Mouse (Mus musculus) lung, postnatal 36 days (tissue): ENCODE measurements at regions not wholly inside any gene's neighbourhood (a gene's known extent, or its start where the extent isn't known, plus 50 kb on each side); places are given as distances from the start of the nearest gene placed in this dataset.
A peak's percentile ranks its signal among the peaks of the same experiment; 100 is the strongest.

Source experiments
- DNase-seq: peaks from one replicate; pipeline ENCODE4 v3.0.0; 2022; ENCODE audit warnings: mixed read lengths

DNA sequence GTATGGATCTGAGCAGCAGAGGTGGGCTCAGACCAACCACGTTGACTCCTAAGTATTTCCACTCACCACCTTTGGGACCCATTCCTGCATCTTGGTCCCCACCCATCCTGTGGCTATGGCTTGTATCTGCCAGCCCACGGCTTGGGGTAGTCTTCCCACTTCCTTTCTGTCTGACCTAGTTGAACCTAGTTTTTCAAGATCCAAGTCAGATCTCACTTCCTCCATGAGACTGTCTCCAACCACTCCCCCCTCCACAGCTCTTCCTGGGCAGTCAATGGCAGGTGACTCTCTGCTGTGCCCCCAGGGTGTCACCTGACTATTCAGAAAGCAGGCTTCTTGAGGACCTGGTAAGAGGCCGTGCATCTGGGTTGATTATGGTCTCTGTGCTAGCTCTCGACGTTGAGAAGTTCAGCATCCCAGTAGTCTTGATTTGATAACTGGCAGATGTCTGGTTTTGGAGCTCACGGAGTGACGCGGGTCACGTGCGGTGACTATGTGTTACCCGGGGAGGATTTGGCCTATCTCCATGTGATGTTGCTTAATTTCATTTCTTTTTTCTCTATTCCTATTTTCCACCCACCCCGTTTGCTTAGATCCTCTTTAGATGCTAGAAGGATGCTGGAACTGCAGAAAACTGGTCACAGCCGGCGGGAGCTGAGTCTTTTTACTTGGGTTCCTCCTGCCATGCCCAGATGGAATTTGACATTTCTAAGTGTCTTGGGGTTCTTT is 147.5 kb upstream of the Mrps10 start:
- DNase-seq = peak; percentile 43

DNA sequence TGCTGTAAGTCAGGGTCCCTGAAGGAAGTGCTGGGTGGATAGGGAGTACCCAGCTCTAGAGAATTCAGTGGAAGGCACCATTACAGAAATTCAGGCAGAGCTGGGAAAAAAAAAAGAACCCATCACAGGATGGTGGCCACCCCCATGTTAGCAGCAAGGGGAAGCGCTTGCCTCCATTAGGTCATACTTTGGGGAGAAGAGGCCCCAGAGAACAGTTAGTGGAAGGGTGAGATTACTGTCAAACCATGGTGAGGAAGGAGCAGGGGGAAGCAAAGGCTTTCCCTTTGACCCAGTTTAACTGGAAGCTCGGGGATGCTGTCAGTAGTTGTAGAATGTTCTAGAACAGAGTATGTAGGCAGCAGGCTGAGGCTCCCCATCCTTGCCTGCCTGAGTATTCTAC is 148.8 kb upstream of the Mrps10 start:
- DNase-seq = peak; percentile 33

DNA sequence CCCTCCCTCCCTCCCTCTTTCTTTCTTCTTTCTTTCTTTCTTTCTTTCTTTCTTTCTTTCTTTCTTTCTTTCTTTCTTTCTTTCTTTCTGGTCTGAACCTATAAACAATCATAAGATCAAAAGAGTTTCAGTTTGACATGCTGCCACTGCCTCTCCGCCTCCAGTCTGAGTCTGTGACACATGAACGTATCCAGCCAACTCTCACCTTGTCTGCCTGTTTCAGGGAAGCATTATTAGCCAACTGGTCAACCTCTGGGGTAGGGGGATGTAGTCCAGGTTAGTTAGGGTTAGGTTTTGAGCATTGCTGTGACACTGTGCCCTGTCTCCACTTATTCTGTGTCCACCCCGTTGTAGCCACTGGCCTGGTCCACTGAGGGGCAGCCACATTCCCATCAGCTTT is 152.2 kb upstream of the Mrps10 start:
- no peak for DNase-seq

DNA sequence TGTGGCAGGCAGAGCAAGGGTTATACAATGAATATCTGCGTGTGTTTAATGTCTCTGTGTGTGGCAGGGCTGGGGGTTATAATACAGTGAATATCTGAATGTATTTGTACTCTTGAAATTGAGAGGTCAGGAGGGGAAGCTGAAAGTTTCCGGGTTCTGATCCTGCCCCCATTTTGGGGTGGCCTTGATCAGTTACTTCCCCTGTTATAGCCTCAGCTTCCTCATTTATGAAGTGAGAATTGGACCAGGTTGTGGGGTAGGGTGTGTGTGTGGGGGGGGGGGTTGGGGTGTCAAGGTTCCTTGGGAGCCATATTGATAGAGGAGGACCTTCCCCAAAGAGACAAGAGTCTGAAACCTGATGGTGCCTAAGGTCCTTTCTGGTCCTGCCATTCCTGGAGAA is 152.8 kb upstream of the Mrps10 start:
- peak; percentile 30 for DNase-seq

DNA sequence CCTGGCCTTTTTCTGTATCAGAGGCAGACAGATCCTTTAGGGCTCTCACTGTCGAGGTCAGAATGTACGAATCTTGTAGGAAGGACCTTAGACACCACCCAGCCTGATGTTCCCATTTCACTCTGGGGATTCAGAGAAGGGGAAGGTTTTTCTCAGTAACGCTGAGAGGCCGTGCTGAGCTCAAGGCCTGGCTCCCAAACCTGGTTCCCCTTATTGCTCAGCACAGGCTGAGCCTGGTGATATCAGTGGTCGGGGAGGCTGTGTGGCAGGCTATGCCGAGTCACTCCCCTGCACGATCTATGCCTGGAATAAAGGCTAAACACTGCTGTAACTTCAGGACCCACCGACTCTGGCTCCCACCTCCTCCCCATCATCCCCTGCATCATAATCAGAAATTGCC is 154.6 kb upstream of the Mrps10 start:
- DNase-seq = peak; percentile 52

DNA sequence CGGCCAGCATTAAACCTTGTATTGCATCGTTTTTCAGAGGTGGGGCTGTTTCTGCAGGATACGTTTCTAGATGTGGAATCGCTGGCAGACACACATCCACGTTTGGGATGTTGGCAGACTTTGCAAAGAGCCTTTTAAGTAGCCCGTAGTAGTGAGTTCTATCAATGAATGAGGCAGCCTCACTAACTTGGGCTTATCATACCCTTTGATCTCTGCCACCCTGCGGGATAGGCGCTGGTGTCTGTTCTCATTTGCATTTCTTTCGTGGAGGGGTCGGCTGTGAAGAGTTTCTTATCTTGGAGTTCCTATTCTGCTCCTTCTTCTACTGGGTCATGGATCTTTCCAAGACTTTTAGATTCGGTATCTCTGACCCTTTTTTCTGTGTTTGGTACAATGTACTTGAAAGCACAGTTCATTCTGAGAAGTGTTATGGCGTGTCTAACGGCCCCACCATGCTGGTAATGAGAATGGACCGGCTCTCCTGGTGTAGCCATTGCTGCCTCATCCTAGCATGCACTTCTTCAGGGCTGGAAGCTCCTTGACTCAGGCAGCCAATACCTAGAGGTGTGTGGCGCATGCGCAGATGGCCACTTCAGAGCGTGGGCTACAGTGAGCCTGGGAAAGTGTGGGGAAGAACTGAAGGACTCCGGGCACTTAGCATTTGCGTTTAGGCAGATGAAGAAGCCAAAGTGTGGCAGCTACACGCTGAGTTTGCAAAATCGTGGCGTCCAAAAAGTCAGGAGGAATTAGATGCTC is 158.1 kb upstream of the Mrps10 start:
- DNase-seq = no peak

DNA sequence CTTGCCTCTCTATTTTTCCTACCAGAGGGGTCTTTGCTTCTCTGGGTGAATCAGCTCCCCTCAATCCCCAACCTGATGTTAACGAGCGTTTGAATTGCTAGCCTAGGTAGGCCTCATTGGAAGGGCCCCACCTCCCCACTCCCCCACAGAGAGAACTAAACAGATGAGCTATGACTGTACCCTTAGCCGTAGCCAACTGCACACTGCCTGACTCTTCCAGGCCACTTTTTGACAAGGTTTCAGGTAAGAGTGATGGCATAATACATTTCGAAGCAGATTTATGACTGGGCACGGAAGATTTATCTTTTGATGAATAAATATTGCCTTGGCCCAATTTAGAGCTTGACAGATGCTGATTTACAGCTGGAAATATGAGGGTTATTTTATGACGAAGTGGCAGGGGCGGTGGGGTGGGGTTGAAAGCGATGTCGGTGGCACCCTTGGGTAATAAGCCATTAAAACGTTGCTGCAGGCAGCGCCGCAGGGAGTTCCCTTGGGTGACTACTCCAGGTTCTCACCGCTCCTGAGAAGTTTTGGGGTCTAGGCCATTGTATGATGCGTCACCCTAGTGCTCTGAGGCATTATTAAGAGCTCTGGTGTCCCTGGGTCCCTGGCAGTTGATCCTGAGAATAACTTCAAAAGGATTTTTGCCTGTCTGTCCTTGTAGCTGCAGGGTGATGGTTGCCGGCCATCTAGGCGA is 159.7 kb upstream of the Mrps10 start:
- DNase-seq = no peak

DNA sequence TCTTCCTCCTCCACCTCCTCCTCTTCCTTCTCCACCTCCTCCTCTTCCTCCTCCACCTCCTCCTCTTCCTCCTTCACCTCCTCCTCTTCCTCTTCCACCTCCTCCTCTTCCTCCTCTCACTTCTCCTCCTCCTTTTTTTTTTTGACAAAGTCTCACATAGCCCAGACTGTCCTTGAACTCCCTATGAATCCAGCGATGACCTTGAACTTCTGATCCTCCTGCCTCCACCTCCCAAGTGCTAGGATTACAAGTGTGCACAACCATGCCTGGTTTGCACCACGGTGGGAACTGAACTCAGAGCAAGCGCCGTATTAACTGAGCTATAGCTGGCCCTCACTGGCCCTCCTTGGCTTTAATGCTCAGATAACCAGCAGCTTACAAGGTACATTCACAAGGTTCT is 161.2 kb upstream of the Mrps10 start:
- no peak for DNase-seq

DNA sequence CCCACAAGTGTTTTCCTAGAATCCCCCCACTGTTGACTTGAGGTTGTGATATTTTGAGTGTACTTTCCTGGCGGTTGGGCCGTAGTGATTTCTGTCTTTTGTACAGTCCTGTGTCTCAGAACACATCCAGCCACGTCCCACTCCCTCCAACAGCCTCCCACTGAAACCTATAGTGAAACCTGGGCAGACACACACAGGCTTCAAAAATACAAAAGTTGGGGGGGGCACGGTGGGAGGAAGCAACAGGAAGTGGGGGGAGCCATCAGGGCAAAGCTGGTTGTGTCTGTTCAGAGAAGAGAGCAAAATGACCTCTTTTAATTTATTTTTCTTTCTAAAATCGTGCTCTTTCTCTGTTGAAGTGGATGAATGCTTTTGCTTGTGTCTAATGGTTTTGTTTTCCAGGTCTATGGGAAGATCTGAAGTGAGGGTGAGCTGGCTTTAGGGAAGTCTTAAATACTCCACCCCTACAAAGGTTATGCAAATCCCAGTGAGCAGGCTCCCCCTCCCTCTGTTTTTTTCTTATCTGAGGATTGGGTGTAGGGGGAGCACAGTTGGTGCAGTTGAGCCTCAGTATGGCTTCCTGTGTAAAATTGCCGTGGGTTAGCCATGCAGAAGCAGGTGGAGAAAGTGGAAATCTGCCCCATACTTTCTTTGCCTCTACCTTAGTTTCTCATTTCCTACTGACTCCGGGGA is 164.1 kb upstream of the Mrps10 start:
- DNase-seq = no peak

DNA sequence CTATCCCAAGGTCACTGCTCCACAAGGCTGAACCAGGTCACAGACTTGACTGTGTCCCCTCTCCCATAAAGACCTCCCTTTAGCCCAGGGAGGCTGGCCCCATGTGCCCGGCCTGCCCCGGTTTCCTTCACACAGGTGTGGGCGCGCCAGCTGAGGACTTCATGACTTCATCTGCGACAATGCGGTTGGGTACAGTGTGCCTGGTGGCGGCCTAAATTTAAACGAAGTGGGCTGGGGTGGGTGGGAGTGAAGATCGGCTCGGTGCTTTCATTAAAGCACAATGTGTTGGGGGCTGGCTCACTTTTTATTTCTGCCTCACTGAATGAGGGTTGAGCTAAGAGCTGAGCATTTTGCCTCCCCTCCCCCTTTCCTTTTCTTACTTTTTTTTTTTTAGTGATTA is 169.5 kb upstream of the Mrps10 start:
- DNase-seq = no peak

DNA sequence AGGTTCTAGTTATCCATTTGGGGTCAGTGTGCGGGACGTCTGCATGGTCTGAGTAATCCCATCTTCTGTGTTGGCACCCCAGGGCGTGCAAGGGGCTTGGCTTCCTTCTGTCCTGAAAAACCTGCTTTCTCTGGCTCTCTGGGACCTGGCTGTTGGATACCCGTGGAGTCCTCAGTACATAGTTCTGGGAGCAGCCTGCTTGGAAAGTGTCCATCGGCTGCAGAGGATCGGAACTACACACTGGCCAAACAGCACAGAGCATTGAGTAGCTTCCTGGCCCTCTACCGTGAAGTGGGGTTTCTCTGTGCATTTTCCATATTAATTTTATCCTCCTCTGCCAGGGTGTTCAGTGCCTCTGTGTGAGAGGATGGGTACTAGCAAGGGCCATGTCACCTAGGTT is 170.7 kb upstream of the Mrps10 start:
- no peak for DNase-seq

DNA sequence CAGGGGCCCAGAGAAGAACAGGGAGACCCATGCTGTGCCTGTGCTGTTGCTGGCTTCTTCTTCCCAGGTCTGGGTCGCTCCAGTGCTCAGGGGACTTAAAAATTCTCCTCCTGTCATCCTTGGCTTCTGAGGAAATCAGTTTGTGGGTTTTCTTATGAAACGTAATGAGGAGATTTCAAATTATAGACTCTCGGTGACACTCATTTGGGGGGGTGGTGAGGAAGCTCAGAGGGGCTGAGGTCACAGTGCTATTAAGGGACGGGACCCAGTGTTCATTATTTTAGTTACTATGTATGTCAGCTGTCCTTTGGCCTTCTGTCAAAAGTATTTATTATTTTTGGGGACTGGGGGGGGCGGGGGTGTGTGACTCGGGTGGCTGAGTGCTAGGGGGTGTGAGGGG is 171.7 kb upstream of the Mrps10 start:
- DNase-seq = no peak

DNA sequence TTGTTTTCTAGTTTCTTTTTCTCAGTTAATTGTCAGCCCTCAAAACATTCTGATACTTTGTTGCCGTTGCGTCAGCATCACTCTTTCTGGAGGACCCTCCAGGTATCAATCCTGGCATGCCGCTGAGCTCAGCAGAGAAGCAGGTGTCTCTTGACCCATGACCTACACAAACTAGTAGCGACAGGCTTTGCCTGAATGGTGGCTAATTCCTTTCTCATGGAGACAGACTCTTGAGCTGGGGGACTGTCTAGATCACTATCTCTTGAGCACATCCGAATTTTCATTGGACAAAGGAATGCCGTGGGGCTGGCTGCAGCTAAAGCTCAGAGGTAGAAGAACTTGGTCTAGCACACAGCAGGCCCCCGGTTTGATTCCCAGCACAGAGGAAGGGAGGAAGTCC is 172.7 kb upstream of the Mrps10 start:
- DNase-seq = no peak

DNA sequence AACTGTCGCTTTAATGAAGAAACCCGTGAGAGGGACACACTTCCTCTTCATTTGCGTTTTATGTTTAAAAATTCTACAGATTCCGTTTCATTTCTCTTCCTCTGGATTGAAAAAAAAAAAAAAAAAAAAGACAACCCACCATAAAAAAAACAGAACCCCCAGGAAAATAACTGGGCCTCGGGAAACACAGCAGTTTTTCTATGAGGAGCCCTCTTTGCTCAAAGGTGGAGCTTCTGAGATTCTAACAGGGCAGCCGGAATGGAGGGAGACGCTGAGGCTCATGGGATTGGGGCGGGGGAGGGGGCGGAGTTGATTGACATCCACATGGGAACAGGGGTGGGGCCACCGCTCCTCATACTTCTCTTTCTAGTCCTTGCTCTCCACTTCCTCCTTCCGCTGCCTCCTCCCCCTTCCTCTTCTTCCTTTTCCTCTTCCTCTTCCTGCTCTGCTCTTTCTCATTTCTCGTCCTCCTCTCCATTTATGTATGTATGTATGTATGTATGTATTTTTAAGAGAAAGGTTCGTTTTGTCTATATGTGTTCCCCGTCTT is 174.1 kb upstream of the Mrps10 start:
- DNase-seq = no peak

DNA sequence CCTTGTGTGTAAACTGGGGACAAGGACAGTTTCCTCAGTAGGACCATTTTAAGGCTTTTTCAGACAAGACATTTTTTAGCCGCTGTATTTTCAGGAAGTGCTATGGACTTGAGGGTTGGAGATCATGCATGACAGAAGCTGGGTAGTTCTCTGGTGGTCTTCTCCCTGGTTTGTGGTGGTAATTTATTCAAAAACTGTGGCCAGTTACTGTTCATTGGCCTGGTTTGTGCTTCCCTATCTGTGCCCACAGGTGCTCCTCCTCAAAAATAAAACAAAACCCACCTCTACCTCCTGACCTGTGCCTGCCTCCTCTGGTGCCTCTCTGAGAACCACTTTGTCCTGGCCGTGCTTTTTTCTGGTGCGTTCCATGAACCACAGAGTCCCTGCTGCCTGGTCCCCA is 177.3 kb upstream of the Mrps10 start:
- no peak for DNase-seq

DNA sequence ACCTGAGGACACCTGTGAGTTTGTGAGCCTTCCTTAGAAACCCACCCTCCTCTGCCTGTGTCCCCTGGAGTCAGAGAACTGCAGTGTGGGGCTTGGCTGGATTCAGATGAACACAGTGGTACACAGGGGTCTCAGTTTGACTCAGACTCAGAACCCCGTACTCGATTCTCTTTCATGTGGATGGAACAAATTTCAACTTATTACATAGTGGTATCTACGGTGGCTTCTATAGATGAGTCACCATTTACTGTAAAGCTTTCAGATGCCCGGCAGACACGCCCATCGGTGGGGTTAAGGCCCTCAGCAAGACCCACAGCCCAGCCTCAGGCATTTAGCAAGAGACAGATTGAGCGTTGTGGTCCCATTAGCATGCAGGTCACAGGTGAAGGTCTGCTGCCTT is 178.9 kb upstream of the Mrps10 start:
- no peak for DNase-seq

DNA sequence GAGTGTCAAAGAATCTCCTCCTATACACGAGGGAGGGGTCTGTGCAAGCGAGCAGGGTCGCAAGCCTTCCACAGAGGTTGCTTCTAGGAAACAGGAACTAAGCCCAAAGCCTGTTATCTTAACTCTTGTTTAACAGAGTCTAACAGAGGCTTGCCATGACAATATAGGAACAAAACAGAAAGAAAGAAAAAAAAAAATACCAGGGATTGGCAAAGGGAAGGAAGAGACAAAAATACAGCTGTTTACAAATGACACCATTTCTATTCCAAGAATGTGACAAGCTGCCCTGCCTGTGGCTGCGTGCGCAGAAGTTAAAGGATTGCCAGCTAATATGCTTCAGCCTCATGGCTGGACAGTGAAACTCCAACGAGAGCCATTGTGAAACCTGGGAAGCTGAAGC is 173.8 kb upstream of the Ubr2 start:
- DNase-seq = peak; percentile 76

DNA sequence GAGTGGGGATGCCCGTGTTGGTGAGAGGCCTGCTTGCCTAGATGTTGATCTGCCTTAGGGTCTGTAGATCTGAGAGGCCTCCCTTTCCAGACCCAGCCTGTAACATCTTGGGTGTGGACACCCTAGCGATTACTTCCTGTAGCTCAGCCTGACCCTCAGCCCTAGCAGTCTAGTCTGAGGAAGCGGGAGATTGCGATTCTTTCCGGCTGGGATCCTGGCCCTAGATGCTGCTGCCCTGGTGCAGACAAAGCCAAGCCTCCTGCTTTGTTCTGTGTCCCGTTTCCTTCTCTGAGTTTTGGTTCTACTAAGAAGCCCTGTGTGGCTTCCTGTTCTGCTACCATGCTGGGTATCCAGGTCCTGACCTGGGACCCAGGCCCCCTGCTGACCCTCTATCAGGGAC is 171.8 kb upstream of the Ubr2 start:
- peak; percentile 82 for DNase-seq

DNA sequence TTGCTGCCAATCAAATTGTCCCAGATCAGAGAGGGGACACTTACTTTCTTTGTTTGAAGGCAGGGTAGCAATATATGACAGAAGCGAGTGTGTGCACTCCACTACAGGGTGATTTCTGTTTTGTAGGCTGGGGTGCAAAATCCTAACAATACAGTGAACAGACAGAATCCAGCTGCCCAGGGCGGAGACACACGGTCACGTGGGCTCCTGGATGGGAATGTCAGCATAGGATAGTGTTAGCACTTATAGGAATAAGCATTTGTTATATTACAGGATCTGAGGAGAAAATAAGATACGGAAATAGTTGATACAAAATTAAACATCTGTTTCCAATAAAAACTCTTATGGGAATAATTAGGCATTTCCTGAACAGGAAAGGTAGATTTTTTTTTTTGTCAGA is 169.1 kb upstream of the Ubr2 start:
- no peak for DNase-seq

DNA sequence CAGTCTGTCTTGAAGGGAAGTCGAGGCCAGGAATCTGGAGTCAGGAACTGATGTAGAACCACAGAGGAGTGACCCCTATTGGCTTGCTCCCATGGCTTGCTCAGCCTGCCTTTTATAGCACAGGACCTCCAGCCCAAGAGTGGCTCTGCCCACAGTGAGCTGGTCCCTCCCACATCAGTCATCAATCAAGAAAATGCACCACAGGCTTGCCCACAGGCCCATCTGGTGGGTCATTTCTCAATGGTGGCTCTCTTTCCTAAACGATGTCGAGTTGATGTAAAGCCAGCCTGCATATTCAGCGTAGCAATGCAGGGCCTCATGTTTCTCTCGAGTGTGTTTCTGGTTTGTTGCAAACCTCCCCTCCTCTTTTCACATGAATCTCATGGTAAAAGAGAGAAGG is 168.3 kb upstream of the Ubr2 start:
- no peak for DNase-seq

DNA sequence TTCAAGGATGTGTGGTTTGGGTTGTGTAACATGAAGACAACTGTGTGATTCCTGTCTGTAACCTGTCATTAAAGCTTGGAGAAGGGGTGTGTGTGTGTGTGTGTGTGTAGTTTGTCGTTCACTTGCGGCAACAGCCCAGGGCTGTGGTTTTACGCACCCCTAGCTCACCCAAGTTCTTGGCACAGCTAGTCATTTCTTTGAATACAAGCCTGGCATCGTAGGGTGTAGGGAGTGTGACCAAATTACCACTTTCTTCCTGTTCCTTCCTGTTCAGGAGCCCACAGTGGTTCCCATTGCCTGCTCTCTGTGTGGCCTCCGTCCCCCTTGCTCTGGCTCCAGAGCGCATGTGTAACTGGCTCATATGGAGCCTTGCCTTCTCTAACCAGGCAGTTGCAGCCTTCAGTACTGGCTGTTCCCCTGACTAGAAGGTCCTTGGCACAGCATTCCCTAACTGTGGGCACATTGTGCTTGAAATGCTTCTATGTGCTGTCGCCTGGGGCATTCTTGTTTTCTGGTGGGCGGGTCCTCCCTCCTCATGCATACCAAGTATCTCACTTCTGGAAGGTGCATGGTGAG is 167.4 kb upstream of the Ubr2 start:
- DNase-seq = peak; percentile 18

DNA sequence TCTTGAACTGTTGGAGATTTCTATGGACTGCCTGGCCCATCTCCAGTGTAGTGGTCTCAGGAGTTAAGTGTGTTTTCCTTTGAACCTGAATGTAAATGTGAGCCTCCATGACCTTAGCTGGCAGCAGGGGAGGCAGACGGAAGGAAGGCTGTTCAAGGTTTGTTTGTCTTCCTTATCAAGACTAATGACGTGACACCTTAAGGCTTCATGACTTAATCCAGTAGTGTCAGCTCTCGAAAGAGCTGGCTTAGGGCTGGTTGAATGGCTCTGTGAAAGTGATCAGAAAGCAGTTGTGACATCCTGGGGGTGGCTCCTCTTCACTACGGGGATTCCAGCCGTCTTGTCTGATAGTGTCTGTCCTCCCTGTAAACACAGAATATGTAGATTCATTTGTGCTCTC is 166.0 kb upstream of the Ubr2 start:
- no peak for DNase-seq

DNA sequence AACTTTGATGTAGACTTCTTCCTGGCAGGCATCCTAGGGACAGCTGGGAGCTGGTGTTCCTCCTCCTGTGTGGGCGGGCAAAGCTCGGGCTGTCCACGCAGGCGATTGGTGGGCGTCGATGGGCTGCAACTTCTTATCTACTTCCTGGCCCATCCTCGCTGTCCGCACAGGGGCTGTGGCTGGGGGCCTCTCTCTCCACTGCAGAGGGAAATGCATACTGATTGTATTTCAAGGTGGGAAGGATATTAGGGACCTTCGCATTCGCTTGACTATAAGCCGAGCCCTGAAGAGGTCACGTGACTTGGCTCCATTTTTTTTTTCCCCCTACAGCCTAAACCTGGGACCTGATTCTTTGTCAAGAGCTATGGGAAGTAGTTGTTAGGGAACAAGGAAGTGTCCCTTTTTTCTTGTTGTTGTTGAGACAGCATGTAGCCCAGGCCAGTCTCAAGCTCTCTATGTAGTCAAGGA is 164.4 kb upstream of the Ubr2 start:
- peak; percentile 92 for DNase-seq
